Mouse (Mus musculus) cerebellum, adult 11-12 months (tissue): ENCODE data around the gene Hkdc1.

Source experiments
- DNase-seq: peaks from one replicate; pipeline ENCODE4 v3.0.0; 2022

The Hkdc1 gene

DNA sequence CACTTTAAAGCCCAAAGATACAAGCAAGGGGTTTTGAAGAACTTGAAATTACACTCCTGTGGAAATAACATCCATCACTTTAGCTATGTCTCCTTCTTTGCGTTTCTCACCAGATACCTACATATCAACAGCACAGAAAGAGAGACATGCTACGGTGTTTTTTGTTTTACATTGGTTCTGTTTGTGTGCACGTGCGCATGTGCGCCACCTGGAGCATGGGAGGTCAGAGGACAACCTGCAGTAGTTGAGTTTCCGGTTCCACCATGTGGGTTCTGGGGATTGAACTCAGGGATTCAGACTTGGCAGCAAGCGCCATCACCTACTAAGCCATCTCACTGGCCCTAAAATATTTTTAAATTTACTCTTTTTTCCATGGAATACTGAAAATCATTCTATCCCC lies 63.5 kb downstream of the Hkdc1 start:
- DNase-seq: no peak

DNA sequence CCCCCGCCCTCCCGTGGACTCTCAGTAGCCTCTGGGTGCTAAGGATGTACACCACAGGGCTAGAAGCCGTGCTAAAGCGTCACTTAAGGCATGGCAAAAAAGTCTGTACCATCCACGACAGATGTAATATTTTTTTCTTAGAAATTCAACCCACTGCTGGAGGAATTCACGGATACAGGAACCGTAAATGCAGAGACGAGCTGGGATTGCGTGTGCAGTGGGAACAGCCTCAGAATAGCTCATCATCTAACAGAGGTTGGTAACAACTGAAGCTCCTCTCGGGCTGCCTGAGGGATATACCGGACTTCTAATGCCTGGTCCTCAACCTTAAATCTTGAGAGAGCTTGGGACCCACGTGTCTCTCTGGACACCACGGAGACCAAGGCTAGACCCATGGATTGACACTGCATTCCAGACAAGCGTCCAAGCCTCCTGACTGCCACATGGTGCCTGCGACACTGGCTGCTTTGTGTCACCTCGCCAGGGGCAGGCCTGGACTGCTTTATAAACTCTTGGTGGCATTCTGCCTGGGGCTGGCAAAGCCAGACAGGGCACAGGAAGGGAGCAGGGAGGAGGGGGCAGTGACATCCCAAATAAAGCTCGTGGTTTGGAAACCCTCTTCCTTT lies 66.1 kb downstream of the Hkdc1 start:
- DNase-seq: peak; percentile 33

DNA sequence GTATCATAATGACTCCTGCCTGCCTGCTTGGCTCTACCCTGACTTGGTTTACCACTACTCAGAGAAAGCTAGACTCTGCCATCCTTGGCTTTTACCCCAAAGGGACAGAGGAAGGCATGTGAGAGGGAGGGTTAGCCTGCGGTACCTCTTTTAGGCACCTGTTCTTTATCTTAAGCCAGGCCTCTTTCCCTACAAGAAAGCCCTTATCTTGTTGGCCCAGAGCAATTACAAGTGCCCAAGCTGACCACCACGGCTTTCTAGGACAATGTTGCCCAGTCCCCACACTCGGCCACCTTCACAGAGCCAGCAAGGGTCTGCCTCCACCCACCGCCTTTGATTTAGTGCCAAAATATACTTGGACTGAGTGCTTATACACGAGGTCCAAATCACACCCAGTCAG lies 77.1 kb downstream of the Hkdc1 start:
- DNase-seq: no peak

DNA sequence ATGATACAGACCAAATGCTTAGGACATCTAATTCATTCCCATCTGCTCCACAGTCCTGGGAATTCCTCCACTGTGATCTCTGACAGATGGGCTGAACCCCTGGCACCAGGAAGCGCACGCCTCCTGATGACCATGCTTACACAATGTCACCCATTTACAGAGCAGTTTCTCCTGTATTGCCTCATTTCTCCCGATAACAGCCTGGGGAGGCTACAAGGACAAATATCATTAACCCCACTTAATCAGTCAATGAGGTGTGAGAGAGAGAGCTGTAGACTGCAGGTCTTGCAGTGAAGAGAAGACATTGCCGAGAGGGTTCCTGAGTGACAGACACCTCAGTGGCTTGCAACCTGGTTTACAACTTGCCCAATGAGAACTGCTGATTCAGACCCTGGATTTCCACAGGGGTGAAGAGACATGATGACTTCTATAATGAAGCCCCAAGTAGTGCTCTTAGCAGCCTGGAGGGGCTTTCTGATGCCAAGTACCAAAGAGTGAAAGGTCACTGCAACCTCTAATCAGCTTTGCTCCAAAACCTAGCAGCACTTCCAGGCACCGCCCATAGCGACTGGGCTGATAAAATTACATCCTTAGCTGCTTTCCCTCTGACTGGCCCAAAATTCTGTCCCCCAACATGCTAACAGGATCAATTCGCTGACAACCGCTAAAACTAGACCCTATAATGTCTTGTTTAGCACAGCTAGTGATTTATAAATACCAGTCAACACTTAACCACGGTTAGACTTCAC lies 78.1 kb downstream of the Hkdc1 start:
- no peak for DNase-seq

DNA sequence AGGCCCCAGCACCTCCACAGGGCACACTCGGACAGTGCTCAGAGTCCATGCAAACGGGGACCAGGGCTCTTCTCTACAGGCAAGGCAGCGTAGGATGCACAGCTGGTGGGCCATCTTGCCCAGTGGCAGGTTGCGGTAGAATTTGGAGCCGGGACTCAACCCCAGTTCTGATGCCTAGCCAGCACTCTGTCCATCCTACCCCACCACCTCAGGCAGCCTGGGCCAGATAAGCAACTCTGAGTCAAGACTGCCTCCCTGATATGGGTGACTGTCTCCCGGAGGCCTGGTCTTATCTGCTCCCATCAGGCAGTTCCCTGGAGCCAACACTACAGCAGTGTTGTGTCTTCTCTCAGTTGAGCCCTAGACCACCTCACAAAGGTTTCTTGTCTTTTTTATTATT lies 79.8 kb downstream of the Hkdc1 start:
- DNase-seq: peak; percentile 28

DNA sequence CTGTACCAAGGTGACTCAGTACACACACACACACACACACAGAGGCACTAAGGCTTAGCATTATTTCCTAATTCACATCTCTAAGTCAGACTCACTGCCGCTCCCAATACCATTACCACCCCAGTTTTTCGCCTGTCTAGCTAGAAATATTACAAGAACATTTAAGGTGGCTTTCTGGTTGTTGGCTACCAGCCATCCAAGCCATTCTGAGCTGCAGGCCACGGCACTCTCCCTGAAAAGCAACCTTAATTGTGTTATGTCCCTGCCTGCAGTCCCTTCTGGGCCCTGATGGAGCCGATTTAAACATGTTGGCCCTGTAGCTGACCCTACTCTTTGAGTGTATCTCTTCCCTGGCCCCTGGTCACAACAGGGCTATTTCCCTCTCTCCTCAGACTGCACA lies 80.3 kb downstream of the Hkdc1 start:
- peak; percentile 26 for DNase-seq

DNA sequence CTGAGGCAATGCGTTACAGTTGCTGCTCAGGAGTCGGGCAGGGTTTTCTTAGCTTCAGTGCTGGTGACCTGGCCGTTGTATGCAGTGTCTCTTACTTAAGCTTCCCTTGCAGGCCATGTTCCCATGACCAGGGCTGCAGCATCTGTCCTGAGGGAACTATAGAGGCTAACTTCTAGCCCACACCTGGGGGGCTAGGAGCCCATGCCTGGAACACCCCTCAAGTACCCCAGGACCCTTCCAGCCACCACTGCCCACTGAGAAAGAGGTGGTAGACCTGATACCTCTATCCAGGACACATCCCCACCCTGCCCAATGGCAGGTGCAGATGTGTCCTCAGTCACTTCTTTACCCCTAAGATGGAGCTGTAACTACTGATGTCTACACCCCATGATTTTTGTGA lies 81.3 kb downstream of the Hkdc1 start:
- DNase-seq: peak; percentile 54

DNA sequence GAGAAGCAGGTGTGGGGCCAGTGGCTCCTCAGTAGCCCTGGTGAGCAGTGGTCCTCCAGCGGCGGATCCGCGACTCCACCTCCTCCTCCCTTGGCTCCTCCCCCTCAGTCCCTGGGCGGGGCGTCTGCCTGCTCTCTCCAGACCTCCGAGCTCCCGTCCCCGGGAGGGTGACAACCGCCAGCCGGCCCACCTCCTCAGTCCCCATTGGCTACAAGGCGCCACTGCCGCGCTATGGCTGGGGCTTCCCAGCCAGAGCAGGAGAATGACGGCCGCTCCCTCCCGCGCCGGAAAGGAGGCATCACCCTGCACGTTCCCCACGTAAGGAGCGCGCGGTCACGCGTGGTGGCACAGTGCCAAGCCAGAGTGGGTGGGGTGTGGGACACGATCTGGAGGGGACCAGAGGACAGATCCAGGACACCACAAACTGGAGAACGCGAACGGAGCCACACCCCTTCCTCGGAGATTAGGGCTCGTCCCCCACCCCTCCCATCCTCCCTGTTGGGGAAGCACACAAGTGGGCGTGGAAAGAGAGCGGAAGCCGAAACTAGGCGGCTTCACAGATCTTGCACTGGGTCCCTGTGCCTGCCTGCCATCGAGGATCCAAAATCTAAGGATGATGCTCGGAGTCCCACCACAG lies 82.1 kb downstream of the Hkdc1 start:
- DNase-seq: peak; percentile 98

DNA sequence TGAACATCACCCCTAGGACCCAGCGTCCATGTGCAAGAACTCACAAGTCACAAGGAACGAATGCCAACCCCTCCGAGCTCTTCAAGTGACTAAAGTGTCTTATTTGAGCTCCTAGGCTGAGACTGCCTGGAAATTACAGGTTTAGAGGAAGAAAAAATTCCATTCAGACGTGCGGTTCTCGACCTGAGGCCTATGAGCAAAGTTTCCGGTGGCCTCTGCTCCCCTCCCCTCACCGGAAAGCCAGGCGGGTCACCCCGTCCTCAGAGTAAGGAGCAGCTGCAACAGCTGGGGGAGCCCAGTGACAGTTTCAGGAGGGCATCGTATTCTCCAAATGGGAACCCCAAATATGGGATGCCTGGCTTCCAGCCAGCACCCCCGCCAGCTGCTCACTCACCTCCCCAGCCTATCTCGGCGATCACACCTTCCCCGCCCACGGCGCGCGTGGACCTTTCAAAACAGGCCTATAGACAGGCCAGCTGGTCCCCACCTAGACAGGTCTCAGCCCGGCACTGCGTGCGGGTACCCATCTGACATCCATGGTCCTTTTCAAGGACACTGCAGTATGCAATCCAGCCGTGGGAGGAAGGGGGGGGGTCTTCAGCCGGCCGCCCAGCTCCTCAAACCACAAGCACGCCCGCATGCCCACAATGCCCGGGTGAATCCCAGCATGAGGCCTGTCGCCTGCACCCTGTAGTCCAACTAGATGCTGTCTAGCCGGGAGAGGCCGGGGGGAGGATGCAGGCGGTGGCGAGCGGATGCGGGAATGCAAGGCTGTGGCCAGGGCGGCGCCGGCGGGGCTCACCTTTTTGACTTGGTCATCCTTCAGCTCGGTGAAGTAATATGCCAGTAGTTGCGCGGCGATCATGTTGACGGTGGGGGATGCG lies 82.8 kb downstream of the Hkdc1 start:
- peak; percentile 78 for DNase-seq

DNA sequence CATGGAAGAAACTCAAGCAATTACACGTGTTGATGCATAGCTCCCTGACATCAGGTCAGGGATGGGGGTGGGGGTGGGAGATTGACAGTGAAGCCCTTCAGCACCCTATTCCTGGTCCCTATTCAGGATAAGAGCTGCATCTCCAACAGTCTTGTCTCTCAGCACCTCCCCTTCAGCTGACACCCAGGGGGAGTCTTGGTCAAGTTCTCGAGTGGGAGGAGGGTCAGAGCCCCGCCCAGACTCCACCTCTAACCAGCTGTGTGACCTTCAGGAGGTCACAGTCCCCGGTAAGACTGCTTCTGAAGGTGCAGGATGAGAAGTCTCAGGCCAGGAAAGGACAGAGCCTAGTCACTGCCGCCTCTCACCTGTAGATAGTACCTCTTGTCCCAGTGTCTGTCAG lies 83.7 kb downstream of the Hkdc1 start:
- peak; percentile 57 for DNase-seq

DNA sequence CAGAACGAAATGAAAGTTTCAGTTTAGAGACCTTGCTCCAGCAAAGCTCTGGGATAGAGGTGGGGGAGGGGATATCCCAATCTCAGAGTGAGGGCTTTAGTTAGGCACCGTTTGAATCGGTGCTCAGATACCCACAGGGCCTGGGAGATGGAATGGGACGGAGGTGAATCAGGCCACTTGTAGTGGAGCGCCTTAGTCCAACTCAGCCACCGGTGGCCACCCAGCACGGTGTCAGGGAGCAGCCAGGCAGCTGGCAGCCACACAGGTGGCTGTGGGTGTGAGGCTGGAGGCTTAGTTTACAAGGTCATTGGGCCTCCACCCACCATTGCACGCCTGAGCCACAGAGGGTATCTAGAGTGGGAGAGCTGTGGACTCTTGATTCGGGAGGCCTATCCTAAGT lies 84.1 kb downstream of the Hkdc1 start:
- DNase-seq: peak; percentile 48

DNA sequence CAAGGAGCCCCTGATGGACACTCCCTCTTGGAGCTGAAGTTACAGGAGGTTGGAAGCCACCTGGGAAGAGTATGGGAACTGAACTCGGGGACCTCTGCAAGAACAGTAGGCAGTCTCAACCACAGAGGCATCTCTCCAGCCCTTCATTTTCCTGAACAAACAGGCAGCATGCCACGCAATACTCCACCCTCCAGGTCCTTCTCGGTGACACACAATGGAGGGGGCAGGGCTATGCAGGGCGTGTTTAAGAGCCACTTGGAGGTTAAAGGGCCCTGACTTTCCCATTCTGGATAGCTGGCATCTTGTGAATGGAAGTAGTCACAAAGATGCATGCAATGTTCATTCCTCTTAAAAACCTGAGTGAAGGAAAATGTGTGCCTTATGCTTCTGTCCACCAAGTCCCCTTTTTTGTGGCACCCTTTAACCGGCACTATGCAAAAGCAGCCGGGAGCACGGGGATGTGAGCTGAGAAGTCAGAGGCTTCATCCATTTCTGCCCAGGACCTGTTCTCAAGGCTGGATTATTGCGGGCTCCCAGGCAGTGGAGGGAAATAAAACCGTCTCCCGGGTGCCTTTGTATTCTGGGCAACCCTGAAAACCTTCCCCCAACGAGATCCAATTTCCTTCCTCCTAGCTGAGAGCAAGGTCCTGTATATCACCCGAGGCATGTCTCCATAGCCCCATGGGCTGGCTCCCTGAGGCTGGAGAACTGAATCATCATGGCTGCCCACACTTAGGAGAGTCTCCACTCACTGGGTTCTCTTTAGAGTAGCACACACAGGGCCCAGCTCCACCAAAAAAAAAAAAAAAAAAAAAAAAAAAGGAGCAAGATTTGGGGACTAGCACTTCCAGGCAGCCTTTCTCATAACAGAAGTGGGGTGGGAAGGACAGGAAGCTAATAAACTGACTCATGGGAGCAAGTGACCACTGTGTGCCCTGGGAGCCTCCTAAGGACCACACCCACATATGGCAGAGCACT lies 85.4 kb downstream of the Hkdc1 start:
- DNase-seq: peak; percentile 58

DNA sequence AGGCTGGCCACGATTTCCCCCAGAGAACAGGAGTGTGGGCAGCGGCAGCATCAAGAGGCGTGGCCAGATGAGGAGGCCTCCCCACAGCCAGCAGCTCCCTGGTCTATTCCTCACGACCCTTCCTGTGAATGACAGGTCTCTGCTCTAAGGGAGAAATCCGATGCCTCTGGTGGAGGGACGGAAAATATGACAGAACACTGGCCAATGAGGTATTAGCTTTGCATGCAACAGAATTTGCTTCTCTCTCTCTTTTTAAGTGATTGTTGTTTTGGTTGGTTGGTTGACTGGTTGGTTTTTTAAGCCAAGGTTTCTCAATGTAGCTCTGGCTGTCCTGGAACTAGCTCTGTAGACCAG lies 86.9 kb downstream of the Hkdc1 start:
- DNase-seq: peak; percentile 9

DNA sequence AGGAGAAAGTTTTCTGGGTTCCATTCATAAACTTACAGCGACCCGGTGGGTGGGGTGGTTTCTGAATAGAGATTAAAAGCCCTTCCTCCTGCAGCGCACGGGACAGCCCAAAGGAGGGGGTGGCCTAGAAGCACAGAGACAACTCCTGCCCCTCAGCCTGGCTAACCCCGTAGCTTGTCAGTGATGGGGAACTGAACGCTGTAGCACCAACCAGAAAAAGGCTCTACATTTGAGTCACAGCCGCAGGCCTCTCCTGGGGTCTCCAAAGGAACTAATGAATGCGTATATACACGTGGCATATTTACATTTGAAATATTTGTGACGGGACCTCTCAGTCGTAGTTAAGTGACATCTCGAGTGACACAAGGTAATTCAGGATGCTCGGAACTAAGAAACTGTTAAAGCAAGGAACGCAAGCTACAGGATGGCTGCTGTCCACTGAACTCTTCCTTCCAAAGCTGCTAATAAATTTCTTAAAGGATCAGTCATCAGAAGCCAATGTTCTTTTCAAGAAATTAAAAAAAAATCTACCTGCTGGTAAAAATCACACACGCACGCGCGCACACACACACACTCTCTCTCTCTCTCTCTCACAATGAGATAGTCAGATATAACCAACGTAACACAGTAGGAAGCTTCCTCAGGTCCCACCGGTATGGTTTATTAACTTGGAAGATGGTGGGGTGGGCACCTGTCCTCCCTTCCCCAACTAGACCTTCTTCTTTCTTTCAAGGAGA lies 87.4 kb downstream of the Hkdc1 start:
- DNase-seq: peak; percentile 19

DNA sequence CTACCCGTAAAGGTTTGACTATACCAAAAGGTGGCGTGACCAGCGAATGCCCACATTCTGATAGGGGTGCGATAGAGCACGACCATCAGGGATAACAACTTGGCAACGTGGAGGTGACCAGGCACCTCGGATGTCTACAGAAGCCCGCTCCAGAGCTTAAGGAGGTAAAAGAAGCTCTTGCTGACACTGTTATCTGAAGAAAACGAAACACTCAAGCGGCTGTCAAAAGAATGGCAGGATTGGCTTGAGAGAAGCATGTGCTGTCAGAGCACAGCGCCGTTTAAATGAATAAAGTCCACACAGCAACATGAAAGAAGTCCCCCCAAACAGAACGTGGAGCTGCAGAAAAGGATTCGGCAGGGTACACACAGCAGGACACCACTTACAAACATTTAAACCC lies 89.0 kb downstream of the Hkdc1 start:
- DNase-seq: peak; percentile 42
